Mouse (Mus musculus) hindbrain, embryonic 11.5 days (tissue): ENCODE results near the gene Olfr1359. TPM values are rescaled to one million over a fixed set of nuclear protein-coding genes. Genes with fewer than 3 reads are reported as not detected.

Source experiments
- ATAC-seq: fragments of 200-750 bp; cut with Nextera tagmentation; 2 replicates; pipeline ENCODE4 v1.8.0; 2017; ENCODE audit warnings: mild to moderate bottlenecking, moderate TSS enrichment, moderate library complexity; ENCODE audit not compliant: low FRiP score
- DNase-seq: peaks from one replicate; pipeline ENCODE4 v3.0.0-alpha.2; 2015; ENCODE audit warnings: low spot score
- H3K27ac ChIP-seq: fragments of 300-500 bp; sonication (generic); 2 replicates; pipeline ENCODE4 v1.5.1; 2014; ENCODE audit warnings: mild to moderate bottlenecking, low read depth, low read length
- H3K27me3 ChIP-seq: fragments of 300-500 bp; sonication (generic); 2 replicates; pipeline ENCODE4 v1.6.1; 2014; ENCODE audit warnings: mild to moderate bottlenecking, low read length, moderate library complexity, mixed read lengths; ENCODE audit not compliant: control insufficient read depth, insufficient read depth
- H3K36me3 ChIP-seq: fragments of 300-500 bp; sonication (generic); 2 replicates; pipeline ENCODE4 v1.6.1; 2014; ENCODE audit warnings: mild to moderate bottlenecking, low read length, moderate library complexity, mixed read lengths; ENCODE audit not compliant: control insufficient read depth, insufficient read depth
- H3K4me1 ChIP-seq: fragments of 300-500 bp; sonication (generic); replicated peaks from 2 replicates; pipeline ENCODE4 v1.6.1; 2014; ENCODE audit warnings: low read length, mixed read lengths; ENCODE audit not compliant: control insufficient read depth, insufficient read depth
- H3K4me2 ChIP-seq: fragments of 300-500 bp; sonication (generic); replicated peaks from 2 replicates; pipeline ENCODE4 v1.6.1; 2014; ENCODE audit warnings: mild to moderate bottlenecking, low read depth, low read length
- H3K4me3 ChIP-seq: fragments of 300-500 bp; sonication (generic); 2 replicates; pipeline ENCODE4 v1.5.1; 2014; ENCODE audit warnings: low read depth, low read length
- H3K9ac ChIP-seq: fragments of 300-500 bp; sonication (generic); 2 replicates; pipeline ENCODE4 v1.6.1; 2014; ENCODE audit warnings: low read depth, low read length
- H3K9me3 ChIP-seq: fragments of 300-500 bp; sonication (generic); 2 replicates; pipeline ENCODE4 v1.6.1; 2016; ENCODE audit warnings: low read length; ENCODE audit not compliant: control insufficient read depth
- WGBS: fragments of 180-500 bp; shearing (Covaris S2); extraction: QIAGEN DNeasy Blood & Tissue Kit; methylation state at CpG from one replicate; pipeline ENCODE4 v1.1.7; 2014; 5-methylcytosine and 5-hydroxymethylcytosine counted together
- polyA plus RNA-seq: library from polyadenylated mRNA; unstranded; fragments of >200 nt; fragmentation: Nextera tagmentation; extraction: Ambion mirVana; gene quantifications from 2 replicates; pipeline ENCODE4 v1.2.1, GENCODE M21; 2014

Olfr1359 gene
- polyA plus RNA-seq = not detected in 2 replicates

- H3K9me3 ChIP-seq = no peaks in the 10 kb centered on the region
- ATAC-seq = no peak
- H3K4me2 ChIP-seq = no peak within 1 kb of the TSS
- no peak within 1 kb of the TSS for H3K9ac ChIP-seq
- H3K27me3 ChIP-seq = no peaks in the 10 kb centered on the region
- no peak for DNase-seq
- H3K27ac ChIP-seq = no peak within 1 kb of the TSS
- H3K4me3 ChIP-seq = no peak within 1 kb of the TSS
- H3K4me1 ChIP-seq = no peaks in the 10 kb centered on the region
- no peaks in the 10 kb centered on the region for H3K36me3 ChIP-seq
Measured at GRCm38 (mm10) chr13:21697811-21698210, at the start of gene Olfr1359. TSS of gene Olfr1359 (plus strand) at chr13:21698111.

- Histone ChIP-seq H3K9me3 (no peaks in the 10 kb centered on the region), H3K36me3 (no peaks in the 10 kb centered on the region), H3K4me1 (no peaks in the 10 kb centered on the region), H3K9ac (no peak within 1 kb of the TSS), H3K4me2 (no peak within 1 kb of the TSS), H3K27me3 (no peaks in the 10 kb centered on the region), H3K27ac (no peak within 1 kb of the TSS), H3K4me3 (no peak within 1 kb of the TSS)
- WGBS = 78% methylated on average over 2 of the region's 2 CpGs
- ATAC-seq (no peak), DNase-seq (no peak)
Measured at GRCm38 (mm10) chr13:21663286-21663685, 34.6 kb upstream of the Olfr1359 start, which contains the start of gene Olfr1361. TSS of gene Olfr1361 (minus strand) at chr13:21663386.

- Histone ChIP-seq H3K27me3 (no peaks in the 10 kb centered on the region), H3K4me2 (no peak within 1 kb of the TSS), H3K9ac (no peak within 1 kb of the TSS), H3K36me3 (no peaks in the 10 kb centered on the region), H3K9me3 (no peaks in the 10 kb centered on the region), H3K4me1 (no peaks in the 10 kb centered on the region), H3K27ac (no peak within 1 kb of the TSS), H3K4me3 (no peak within 1 kb of the TSS)
- ATAC-seq (no peak), DNase-seq (no peak)
- WGBS = 94% methylated on average over 2 of the region's 2 CpGs
Measured at GRCm38 (mm10) chr13:21677305-21677704, 20.6 kb upstream of the Olfr1359 start, which contains the start of gene Olfr1360. TSS of gene Olfr1360 (minus strand) at chr13:21677405.

- no peaks in the 10 kb centered on the region for H3K27me3 ChIP-seq
- H3K4me2 ChIP-seq = no peak overlapping the region
- H3K4me3 ChIP-seq = no peak overlapping the region
- H3K9me3 ChIP-seq = no peaks in the 10 kb centered on the region
- no peaks in the 10 kb centered on the region for H3K4me1 ChIP-seq
- DNase-seq (no peak), ATAC-seq (no peak)
- no peak overlapping the region for H3K9ac ChIP-seq
- H3K27ac ChIP-seq = no peak overlapping the region
- H3K36me3 ChIP-seq = no peaks in the 10 kb centered on the region
- WGBS = 80% methylated on average over 4 of the region's 4 CpGs
Measured at GRCm38 (mm10) chr13:21706669-21707068, 8.8 kb downstream of the Olfr1359 start.

- H3K4me2 ChIP-seq = peak overlapping the region; percentile 22
- no peak overlapping the region for H3K27ac ChIP-seq
- peak overlapping the region; percentile 43 for H3K4me3 ChIP-seq
- no peaks in the 10 kb centered on the region; the same call in 1 of the 2 replicates for H3K4me1 ChIP-seq
- H3K9ac ChIP-seq = peak overlapping the region; percentile 48
- no peaks in the 10 kb centered on the region for H3K36me3 ChIP-seq
- WGBS = under 1% methylated on average over 32 of the region's 32 CpGs
- DNase-seq (peak; percentile 92), ATAC-seq (peak; percentile 87)
- H3K9me3 ChIP-seq = no peaks in the 10 kb centered on the region
- no peaks in the 10 kb centered on the region for H3K27me3 ChIP-seq
Measured at GRCm38 (mm10) chr13:21710031-21710711, 12.3 kb downstream of the Olfr1359 start.

- DNase-seq (peak; percentile 85), ATAC-seq (peak; percentile 83)
- whole genome bisulfite sequencing = 1% methylated on average over 22 of the region's 22 CpGs
- no peak overlapping the region for H3K27ac ChIP-seq
- H3K4me3 ChIP-seq = peak overlapping the region; percentile 37
- no peaks in the 10 kb centered on the region for H3K36me3 ChIP-seq
- no peaks in the 10 kb centered on the region; the same call in 1 of the 2 replicates for H3K4me1 ChIP-seq
- H3K9me3 ChIP-seq = no peaks in the 10 kb centered on the region
- no peaks in the 10 kb centered on the region for H3K27me3 ChIP-seq
- peak overlapping the region; percentile 30 for H3K4me2 ChIP-seq
- peak overlapping the region; percentile 5; the same call in 1 of the 2 replicates for H3K9ac ChIP-seq
Measured at GRCm38 (mm10) chr13:21710821-21711525, 13.1 kb downstream of the Olfr1359 start.

- no peak for ATAC-seq
- H3K27me3 ChIP-seq = no peaks in the 10 kb centered on the region
- no peak overlapping the region for H3K27ac ChIP-seq
- WGBS = 31% methylated on average over 4 of the region's 4 CpGs
- peak overlapping the region; percentile 37 for H3K4me3 ChIP-seq
- peak overlapping the region; percentile 30 for H3K4me2 ChIP-seq
- H3K36me3 ChIP-seq = no peaks in the 10 kb centered on the region
- no peaks in the 10 kb centered on the region; the same call in 1 of the 2 replicates for H3K4me1 ChIP-seq
- no peaks in the 10 kb centered on the region for H3K9me3 ChIP-seq
- no peak overlapping the region for H3K9ac ChIP-seq
- DNase-seq = no peak
Measured at GRCm38 (mm10) chr13:21711698-21712097, 13.8 kb downstream of the Olfr1359 start.

- Histone ChIP-seq H3K4me3 (peak overlapping the region; percentile 47), H3K27me3 (no peaks in the 10 kb centered on the region), H3K27ac (peak overlapping the region; percentile 93), H3K9me3 (no peaks in the 10 kb centered on the region), H3K4me1 (peaks cover 2% of the 10 kb centered on the region; the same call in 1 of the 2 replicates), H3K4me2 (peak overlapping the region; percentile 69), H3K36me3 (no peaks in the 10 kb centered on the region), H3K9ac (peak overlapping the region; percentile 71; the same call in 1 of the 2 replicates)
- no peak for ATAC-seq
- WGBS = 1% methylated on average over 7 of the region's 7 CpGs
- peak; percentile 75 for DNase-seq
Measured at GRCm38 (mm10) chr13:21714725-21715124, 16.8 kb downstream of the Olfr1359 start.
